Mouse (Mus musculus): Measurements from ENCODE around the gene Dnajc1.

Gene Dnajc1

GRCm38 (mm10) chr2:18392331-18393021 lies at the start of gene Dnajc1:
Gene Dnajc1, minus strand, starts transcription at chr2:18392830.
- DNase-seq (ENCODE audit: low spot score in 2 of 2) = peak; percentile 57 to 86

GRCm38 (mm10) chr2:18441871-18442270 lies 49.2 kb upstream of the Dnajc1 start:
- no peak for DNase-seq (ENCODE audit: low spot score in 2 of 2)

- DNase-seq (ENCODE audit: low spot score in 2 of 2) = no peak
Measured at GRCm38 (mm10) chr2:18415242-18415641, 22.6 kb upstream of the Dnajc1 start.

GRCm38 (mm10) chr2:18403679-18404078 lies 11.0 kb upstream of the Dnajc1 start:
- no peak for DNase-seq (ENCODE audit: low spot score in 2 of 2)

- DNase-seq (ENCODE audit: low spot score in 2 of 2) = no peak
Measured at GRCm38 (mm10) chr2:18401771-18402170, 9.1 kb upstream of the Dnajc1 start.

GRCm38 (mm10) chr2:18393022-18393519 lies 441 bp upstream of the Dnajc1 start:
- no peak for DNase-seq (ENCODE audit: low spot score in 2 of 2)

GRCm38 (mm10) chr2:18391861-18392260 lies 769 bp downstream of the Dnajc1 start:
- DNase-seq (ENCODE audit: low spot score in 2 of 2) = peak; percentile 20 to 48

GRCm38 (mm10) chr2:18389631-18390030 lies 3.0 kb downstream of the Dnajc1 start:
- DNase-seq (ENCODE audit: low spot score in 2 of 2) = peak in 1 of 2 experiments; percentile 22

- DNase-seq (ENCODE audit: low spot score in 2 of 2) = no peak
Measured at GRCm38 (mm10) chr2:18381662-18382061, 11.0 kb downstream of the Dnajc1 start.

- DNase-seq (ENCODE audit: low spot score in 2 of 2) = no peak
Measured at GRCm38 (mm10) chr2:18372400-18373182, 20.0 kb downstream of the Dnajc1 start.

GRCm38 (mm10) chr2:18370794-18371498 lies 21.7 kb downstream of the Dnajc1 start:
- no peak for DNase-seq (ENCODE audit: low spot score in 2 of 2)

- DNase-seq (ENCODE audit: low spot score in 2 of 2) = no peak
Measured at GRCm38 (mm10) chr2:18364402-18364801, 28.2 kb downstream of the Dnajc1 start.

GRCm38 (mm10) chr2:18355293-18355692 lies 37.3 kb downstream of the Dnajc1 start:
- DNase-seq (ENCODE audit: low spot score in 2 of 2) = peak in 1 of 2 experiments; percentile 30

GRCm38 (mm10) chr2:18352620-18353019 lies 40.0 kb downstream of the Dnajc1 start:
- no peak for DNase-seq (ENCODE audit: low spot score in 2 of 2)

GRCm38 (mm10) chr2:18343464-18343863 lies 49.2 kb downstream of the Dnajc1 start:
- DNase-seq (ENCODE audit: low spot score in 2 of 2) = no peak

- no peak for DNase-seq (ENCODE audit: low spot score in 2 of 2)
Measured at GRCm38 (mm10) chr2:18318671-18319070, 74.0 kb downstream of the Dnajc1 start.

- no peak for DNase-seq (ENCODE audit: low spot score in 2 of 2)
Measured at GRCm38 (mm10) chr2:18317503-18318281, 74.9 kb downstream of the Dnajc1 start.

GRCm38 (mm10) chr2:18316909-18317308 lies 75.7 kb downstream of the Dnajc1 start:
- DNase-seq (ENCODE audit: low spot score in 2 of 2) = no peak

GRCm38 (mm10) chr2:18310261-18311104 lies 82.1 kb downstream of the Dnajc1 start:
- no peak for DNase-seq (ENCODE audit: low spot score in 2 of 2)

Measured in left cerebral cortex, adult 9 months (tissue).